In the genomic region with DNA sequence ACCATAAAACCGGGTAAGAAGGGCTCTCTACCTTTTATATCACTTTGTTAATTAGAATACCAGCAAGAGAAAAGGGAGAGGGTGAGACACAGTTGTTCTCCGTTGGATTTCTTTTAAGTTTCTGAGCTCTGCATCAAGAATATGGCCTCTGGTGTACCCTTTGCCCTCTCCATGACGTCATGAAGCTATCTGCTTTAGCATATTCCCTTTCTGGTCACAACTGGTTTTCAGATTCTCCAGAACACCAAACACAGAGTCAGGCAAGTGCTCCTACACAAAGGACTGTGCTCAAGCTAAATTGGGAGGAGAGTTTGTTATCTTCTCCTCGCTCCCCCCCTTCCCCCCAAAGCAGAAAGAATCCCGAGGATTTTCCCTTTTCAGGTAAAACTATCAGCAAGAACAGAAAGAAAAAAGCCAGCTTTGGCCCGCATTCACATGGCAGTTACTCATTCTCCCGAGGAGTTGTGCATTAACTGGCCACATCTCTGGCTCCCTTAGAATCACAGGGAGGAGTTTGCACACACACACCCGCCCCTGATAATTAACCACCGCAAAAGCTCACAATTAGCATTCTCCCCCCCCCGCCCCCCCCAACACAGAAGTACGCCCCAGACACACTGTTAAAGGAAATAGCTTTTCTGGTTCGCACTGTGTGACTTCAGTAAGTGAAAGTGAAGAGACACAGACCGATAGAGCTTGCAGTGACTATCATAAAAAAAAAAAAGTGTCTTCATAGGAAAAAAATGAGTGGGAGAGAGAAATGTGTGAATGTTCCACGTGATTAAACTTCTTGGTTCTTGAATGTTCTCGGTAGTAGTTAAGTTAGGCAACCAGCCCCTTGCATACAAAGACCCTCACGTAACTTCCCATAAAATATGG, we compare ENCODE assay signal across 8 mouse cellular contexts. TPM values are rescaled to one million over a fixed set of nuclear protein-coding genes. Genes with fewer than 3 reads are reported as not detected.
A peak's percentile ranks its signal among the peaks of the same experiment; 100 is the strongest.
DNase-seq lines count a peak whose midpoint lies in the region; ATAC-seq and TF ChIP-seq lines count a peak whose summit lies in the region.

No protein-coding gene starts in this region.

- TF ChIP-seq POLR2A in lung, adult 2 months (IDR thresholded peaks at IDR 0.05; ENCODE audit: borderline replicate concordance, extremely low read depth, low read depth, low read length), result no peak

- peaks cover 7% of the 10 kb centered on the region; the same call in 1 of the 2 replicates for H3K4me1 ChIP-seq in lung, adult 2 months (ENCODE audit: control insufficient read depth, insufficient read depth, low read length)
- peaks cover 31% of the 10 kb centered on the region for H3K4me1 ChIP-seq in forebrain, embryonic 15.5 days
- peaks cover 13% of the 10 kb centered on the region for H3K4me1 ChIP-seq in neural tube, embryonic 14.5 days (ENCODE audit: control insufficient read depth, insufficient read depth, low read length)

- no peak overlapping the region for H3K27ac ChIP-seq in forebrain, embryonic 15.5 days (replicated peaks)
- H3K27ac ChIP-seq in neural tube, embryonic 14.5 days (ENCODE audit: low read depth, low read length), result peak overlapping the region; percentile 6; the same call in 1 of the 2 replicates

- H3K9ac ChIP-seq in forebrain, embryonic 15.5 days (replicated peaks), result peak overlapping the region; percentile 62
- H3K9ac ChIP-seq in neural tube, embryonic 14.5 days (replicated peaks; ENCODE audit: low read depth, low read length), result peak overlapping the region; percentile 71; the same call in 1 of the 2 replicates

- H3K4me2 ChIP-seq in forebrain, embryonic 15.5 days (replicated peaks), result peak overlapping the region; percentile 83
- peak overlapping the region; percentile 87 for H3K4me2 ChIP-seq in neural tube, embryonic 14.5 days (ENCODE audit: low read depth, low read length)

- no peak for ATAC-seq in forebrain, embryonic 15.5 days (replicated peaks)
- ATAC-seq in neural tube, embryonic 14.5 days (ENCODE audit: low read depth), result no peak

- no peak for DNase-seq in lung, adult 2 months
- no peak for DNase-seq in lung, postnatal 10 days
- peak; percentile 76 to 79 for DNase-seq in kidney, postnatal 36 days
- no peak for DNase-seq in testis, postnatal 14 days (ENCODE audit: low spot score)
- no peak for DNase-seq in layer of hippocampus, postnatal 36 days
- no peak for DNase-seq in urinary bladder, postnatal 25 days (ENCODE audit: low spot score)

- WGBS in lung, adult 2 months, result 8% methylated on average over 16 of the region's 16 CpGs
- WGBS in forebrain, embryonic 15.5 days, result 2% methylated on average over 16 of the region's 16 CpGs
- WGBS in neural tube, embryonic 14.5 days, result 3% methylated on average over 16 of the region's 16 CpGs

- H3K36me3 ChIP-seq in forebrain, embryonic 15.5 days, result no peaks in the 10 kb centered on the region
- no peaks in the 10 kb centered on the region for H3K36me3 ChIP-seq in neural tube, embryonic 14.5 days (ENCODE audit: control insufficient read depth, insufficient read depth, low read length)

- H3K4me3 ChIP-seq in lung, adult 2 months (replicated peaks; ENCODE audit: extremely low read depth, low read depth, low read length), result peak overlapping the region; percentile 25
- H3K4me3 ChIP-seq in forebrain, embryonic 15.5 days, result peak overlapping the region; percentile 63
- peak overlapping the region; percentile 69 for H3K4me3 ChIP-seq in neural tube, embryonic 14.5 days (ENCODE audit: low read depth, low read length)

- no peak for TF ChIP-seq CTCF in lung, adult 2 months (IDR thresholded peaks at IDR 0.05; ENCODE audit: insufficient read depth, low read length)

- H3K9me3 ChIP-seq in forebrain, embryonic 15.5 days, result no peaks in the 10 kb centered on the region
- H3K9me3 ChIP-seq in neural tube, embryonic 14.5 days (ENCODE audit: control insufficient read depth, low read length), result no peaks in the 10 kb centered on the region

- H3K27me3 ChIP-seq in forebrain, embryonic 15.5 days, result peaks cover 3% of the 10 kb centered on the region; the same call in 1 of the 2 replicates
- H3K27me3 ChIP-seq in neural tube, embryonic 14.5 days (ENCODE audit: control insufficient read depth, insufficient read depth, low read length), result no peaks in the 10 kb centered on the region

RNA-seq across cellular contexts. Expression of a gene that starts 1.8 kb away (rescaled TPM):
- polyA plus RNA-seq in lung, adult 2 months (2012; rRNA removed), result 0.22 and 0.41 TPM in 2 replicates
- polyA plus RNA-seq in forebrain, embryonic 15.5 days (2015; fragmentation: Nextera tagmentation; extraction: Ambion mirVana), result 9.3 and 10.3 TPM in 2 replicates
- 18.1 and 22.3 TPM in 2 replicates for polyA plus RNA-seq in neural tube, embryonic 14.5 days (2014; fragmentation: Nextera tagmentation; extraction: Ambion mirVana)
- 1 to 10 TPM; 5.4 to 5.5 TPM for total RNA-seq in layer of hippocampus, postnatal 36 days (2021)

Comparison
In these comparisons a context has a peak if more than half of its experiments do, and no peak if none do; other contexts are left out.
1. DNase-seq: peak in kidney, postnatal 36 days (2 of 2); none in lung, adult 2 months (single experiment), lung, postnatal 10 days (single experiment), testis, postnatal 14 days (single experiment), layer of hippocampus, postnatal 36 days (0 of 2) and urinary bladder, postnatal 25 days (single experiment).
2. Peak in every context shown above with its lines, with median percentiles within 50 percentile points of each other: H3K4me3 ChIP-seq.